Mouse (Mus musculus): ENCODE data around the gene Galntl6.

The Galntl6 gene

GRCm38 (mm10) chr8:58253620-58254019, 658.8 kb downstream of the Galntl6 start:
- DNase-seq, result no peak

- DNase-seq, result no peak
Measured at GRCm38 (mm10) chr8:58244830-58245229, 667.6 kb downstream of the Galntl6 start.

- DNase-seq, result peak; percentile 8
Measured at GRCm38 (mm10) chr8:58234220-58234619, 678.2 kb downstream of the Galntl6 start.

GRCm38 (mm10) chr8:58228725-58229124, 683.7 kb downstream of the Galntl6 start:
- DNase-seq, result no peak

GRCm38 (mm10) chr8:58217885-58218284, 694.6 kb downstream of the Galntl6 start:
- DNase-seq, result no peak

- no peak for DNase-seq
Measured at GRCm38 (mm10) chr8:58189694-58190093, 722.7 kb downstream of the Galntl6 start.

- peak; percentile 54 for DNase-seq
Measured at GRCm38 (mm10) chr8:58146961-58147360, 765.5 kb downstream of the Galntl6 start.

- no peak for DNase-seq
Measured at GRCm38 (mm10) chr8:58086733-58087132, 825.7 kb downstream of the Galntl6 start.

- DNase-seq, result no peak
Measured at GRCm38 (mm10) chr8:58084931-58085330, 827.5 kb downstream of the Galntl6 start.

- no peak for DNase-seq
Measured at GRCm38 (mm10) chr8:58081715-58082114, 830.7 kb downstream of the Galntl6 start.

- DNase-seq, result no peak
Measured at GRCm38 (mm10) chr8:58074611-58075010, 837.8 kb downstream of the Galntl6 start.

GRCm38 (mm10) chr8:58073733-58074132, 838.7 kb downstream of the Galntl6 start:
- DNase-seq, result no peak

GRCm38 (mm10) chr8:58032271-58032670, 880.2 kb downstream of the Galntl6 start:
- DNase-seq, result no peak

- no peak for DNase-seq
Measured at GRCm38 (mm10) chr8:58025558-58025957, 886.9 kb downstream of the Galntl6 start.

- no peak for DNase-seq
Measured at GRCm38 (mm10) chr8:58025094-58025493, 887.3 kb downstream of the Galntl6 start.

- DNase-seq, result no peak
Measured at GRCm38 (mm10) chr8:58023426-58024176, 888.8 kb downstream of the Galntl6 start.

- DNase-seq, result no peak
Measured at GRCm38 (mm10) chr8:57989428-57990171, 922.8 kb downstream of the Galntl6 start.

- DNase-seq, result no peak
Measured at GRCm38 (mm10) chr8:57977372-57977771, 935.1 kb downstream of the Galntl6 start.

- no peak for DNase-seq
Measured at GRCm38 (mm10) chr8:57974093-57974492, 938.3 kb downstream of the Galntl6 start.

- no peak for DNase-seq
Measured at GRCm38 (mm10) chr8:57972832-57973231, 939.6 kb downstream of the Galntl6 start.

GRCm38 (mm10) chr8:57966676-57967075, 945.8 kb downstream of the Galntl6 start:
- peak; percentile 56 for DNase-seq

GRCm38 (mm10) chr8:57965508-57965907, 946.9 kb downstream of the Galntl6 start:
- no peak for DNase-seq

GRCm38 (mm10) chr8:57962286-57963110, 949.9 kb downstream of the Galntl6 start:
- no peak for DNase-seq

Data from right cerebral cortex, postnatal 14 days (tissue).